Mouse (Mus musculus) olfactory bulb, adult 2 months (tissue): ENCODE data around the gene Tgfbi. TPM values are rescaled to one million over a fixed set of nuclear protein-coding genes. Genes with fewer than 3 reads are reported as not detected.

ENCODE experiments used
- H3K27ac ChIP-seq: fragments of 200-500 bp; 2 replicates; pipeline ENCODE4 v1.5.1; 2012; ENCODE audit warnings: low read depth, low read length; ENCODE audit not compliant: insufficient read depth
- H3K4me1 ChIP-seq: fragments of 200-500 bp; 2 replicates; pipeline ENCODE4 v1.6.1; 2012; ENCODE audit warnings: low read length; ENCODE audit not compliant: control insufficient read depth, insufficient read depth
- H3K4me3 ChIP-seq: fragments of 200-500 bp; 2 replicates; pipeline ENCODE4 v1.5.1; 2012; ENCODE audit warnings: mild to moderate bottlenecking, low read depth, low read length, moderate library complexity; ENCODE audit not compliant: insufficient read depth
- CTCF ChIP-seq: fragments of 200-500 bp; IDR thresholded peaks from 2 replicates; pipeline ENCODE4 v1.5.1; 2012; ENCODE audit warnings: low read depth, mild to moderate bottlenecking, low read length, moderate library complexity; ENCODE audit not compliant: insufficient read depth
- POLR2A ChIP-seq: fragments of 200-500 bp; IDR thresholded peaks from 2 replicates; pipeline ENCODE4 v1.6.1; 2012; ENCODE audit warnings: mild to moderate bottlenecking, low read depth, low read length, moderate library complexity; ENCODE audit not compliant: insufficient read depth
- WGBS: fragments of 180-500 bp; shearing (Covaris S2); methylation state at CpG from one replicate; pipeline ENCODE4 v1.1.7; 2018; 5-methylcytosine and 5-hydroxymethylcytosine counted together
- polyA plus RNA-seq: library from polyadenylated mRNA; stranded (reverse); fragments of >200 nt; gene quantifications from 2 replicates; pipeline ENCODE4 v1.2.4, GENCODE M21; 2012; ENCODE audit warnings: low replicate concordance; ENCODE audit not compliant: missing spikeins, insufficient read depth, insufficient read length

The Tgfbi gene
- polyA plus RNA-seq, 1 experiment: not detected

- peaks cover 27% of the 10 kb centered on the region for H3K4me1 ChIP-seq
- no peak overlapping the region for H3K27ac ChIP-seq
- TF ChIP-seq CTCF: no peak
- TF ChIP-seq POLR2A: no peak
- H3K4me3 ChIP-seq: no peak overlapping the region
- 94% methylated on average over 2 of the region's 2 CpGs for WGBS
Observed at GRCm38 (mm10) chr13:56617197-56617596, 7.9 kb downstream of the Tgfbi start.

GRCm38 (mm10) chr13:56622201-56622757 lies 13.0 kb downstream of the Tgfbi start:
- Histone ChIP-seq H3K4me1 (peaks cover 11% of the 10 kb centered on the region), H3K4me3 (no peak overlapping the region), H3K27ac (no peak overlapping the region)
- TF ChIP-seq CTCF (no peak), POLR2A (no peak)
- 44% methylated on average over 8 of the region's 8 CpGs for WGBS

DNA sequence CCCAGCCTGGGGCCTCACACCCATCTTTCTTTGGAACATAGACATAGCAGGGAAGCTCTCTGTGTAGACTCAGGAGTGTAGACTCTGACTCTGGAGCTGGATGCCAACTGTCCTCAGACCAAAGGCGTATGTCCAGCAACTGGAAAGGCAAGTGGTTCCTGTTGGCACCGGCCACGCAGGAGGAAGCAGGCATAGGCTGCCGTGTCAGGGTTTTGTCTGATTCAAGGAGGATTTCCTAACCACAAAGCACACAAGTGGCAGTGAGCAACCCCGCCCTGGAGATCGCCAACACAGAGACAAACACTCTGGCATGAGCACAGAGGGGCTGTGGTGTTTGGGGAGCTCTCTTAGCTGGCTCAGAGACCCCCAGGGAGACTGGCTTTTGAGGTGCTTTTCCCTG lies 17.2 kb downstream of the Tgfbi start:
- H3K27ac ChIP-seq: no peak overlapping the region
- 75% methylated on average over 6 of the region's 6 CpGs for WGBS
- no peak for TF ChIP-seq CTCF
- TF ChIP-seq POLR2A: no peak
- H3K4me3 ChIP-seq: no peak overlapping the region
- H3K4me1 ChIP-seq: peaks cover 10% of the 10 kb centered on the region

GRCm38 (mm10) chr13:56630081-56630480 lies 20.8 kb downstream of the Tgfbi start:
- 94% methylated on average over 4 of the region's 4 CpGs for WGBS
- Histone ChIP-seq H3K4me1 (peaks cover 4% of the 10 kb centered on the region), H3K4me3 (no peak overlapping the region), H3K27ac (no peak overlapping the region)
- TF ChIP-seq POLR2A (no peak), CTCF (no peak)

- H3K27ac ChIP-seq: no peak overlapping the region
- no peak for TF ChIP-seq CTCF
- TF ChIP-seq POLR2A: no peak
- WGBS: 77% methylated on average over 6 of the region's 6 CpGs
- peaks cover 9% of the 10 kb centered on the region for H3K4me1 ChIP-seq
- no peak overlapping the region for H3K4me3 ChIP-seq
Observed at GRCm38 (mm10) chr13:56630552-56630951, 21.2 kb downstream of the Tgfbi start.

DNA sequence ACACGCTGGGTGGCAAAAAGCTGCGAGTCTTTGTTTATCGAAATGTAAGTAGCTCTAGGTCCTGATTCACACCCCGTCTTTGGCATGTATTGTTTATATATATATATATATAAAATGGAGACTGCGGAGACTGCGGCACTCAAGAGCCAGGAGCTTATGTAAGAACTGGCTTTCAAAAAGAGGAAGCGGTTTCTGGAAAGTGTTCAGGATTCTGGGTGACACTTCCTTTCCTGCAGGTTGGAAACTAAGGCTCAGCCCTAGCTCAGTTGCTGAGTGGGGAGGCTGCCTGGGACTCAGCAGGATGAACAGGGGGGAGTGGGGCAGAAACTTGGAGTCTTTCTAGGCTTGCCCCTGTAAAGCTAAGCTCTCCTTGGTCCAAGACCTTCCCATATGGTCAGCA lies 22.0 kb downstream of the Tgfbi start:
- 87% methylated on average over 7 of the region's 7 CpGs for WGBS
- Histone ChIP-seq H3K4me3 (no peak overlapping the region), H3K4me1 (peaks cover 9% of the 10 kb centered on the region), H3K27ac (no peak overlapping the region)
- TF ChIP-seq CTCF (no peak), POLR2A (no peak)

GRCm38 (mm10) chr13:56634139-56634615 lies 24.9 kb downstream of the Tgfbi start:
- TF ChIP-seq CTCF (no peak), POLR2A (no peak)
- WGBS: 58% methylated on average over 7 of the region's 7 CpGs
- Histone ChIP-seq H3K27ac (no peak overlapping the region), H3K4me1 (peaks cover 9% of the 10 kb centered on the region), H3K4me3 (no peak overlapping the region)

- Histone ChIP-seq H3K4me1 (peaks cover 9% of the 10 kb centered on the region), H3K4me3 (no peak overlapping the region), H3K27ac (no peak overlapping the region)
- 46% methylated on average over 7 of the region's 7 CpGs for WGBS
- TF ChIP-seq CTCF (no peak), POLR2A (no peak)
Observed at GRCm38 (mm10) chr13:56634920-56635319, 25.6 kb downstream of the Tgfbi start.

GRCm38 (mm10) chr13:56637027-56637426 lies 27.7 kb downstream of the Tgfbi start:
- Histone ChIP-seq H3K4me3 (no peak overlapping the region), H3K27ac (no peak overlapping the region), H3K4me1 (peaks cover 9% of the 10 kb centered on the region)
- WGBS: 96% methylated on average over 8 of the region's 8 CpGs
- TF ChIP-seq POLR2A: no peak
- TF ChIP-seq CTCF: no peak
